Mouse (Mus musculus) stomach, postnatal 0 days (tissue): Measurements from ENCODE around the gene Igf2r.

Experiments used
- CTCF ChIP-seq: IDR thresholded peaks from 2 replicates; pipeline ENCODE4 v1.5.1; 2016; ENCODE audit warnings: antibody characterized with exemption, low read depth, mild to moderate bottlenecking, moderate library complexity
- EP300 ChIP-seq: optimal IDR thresholded peaks from 2 replicates; pipeline ENCODE3; 2016; ENCODE audit warnings: antibody characterized with exemption

GRCm38 (mm10) chr17:12639585-12639984, 129.9 kb downstream of the Igf2r start:
- TF ChIP-seq EP300 (no peak), CTCF (0 out of 2 replicates have a peak, but pooled peaks have one; percentile 7)
